Mouse (Mus musculus): ENCODE results near the gene Ppp4r1. TPM values are rescaled to one million over a fixed set of nuclear protein-coding genes. Genes with fewer than 3 reads are reported as not detected.

Ppp4r1 gene
- polyA plus RNA-seq, 1 experiment from 2014 or later, result 30.9 TPM

DNA sequence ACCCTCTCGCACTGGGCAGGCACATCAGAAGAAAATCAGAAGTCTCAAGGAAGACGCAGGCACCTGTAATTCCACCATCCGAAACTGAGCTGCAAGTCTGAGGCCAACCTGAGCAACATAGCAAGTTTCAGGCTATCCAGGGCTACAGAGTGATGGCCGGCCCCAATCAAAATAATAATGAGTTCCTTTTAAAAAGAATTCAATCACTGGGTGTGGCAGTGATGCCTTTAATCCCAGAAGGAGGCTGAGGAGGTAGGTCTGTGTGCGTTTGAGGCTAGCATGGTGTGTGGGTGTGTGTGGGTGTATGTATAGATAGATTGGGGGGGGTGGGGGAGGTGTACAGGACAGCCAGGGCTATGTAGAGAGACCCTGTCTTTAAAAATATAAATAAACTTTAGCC lies 85.6 kb downstream of the Ppp4r1 start:
- WGBS, result 88% methylated on average over 5 of the region's 5 CpGs

DNA sequence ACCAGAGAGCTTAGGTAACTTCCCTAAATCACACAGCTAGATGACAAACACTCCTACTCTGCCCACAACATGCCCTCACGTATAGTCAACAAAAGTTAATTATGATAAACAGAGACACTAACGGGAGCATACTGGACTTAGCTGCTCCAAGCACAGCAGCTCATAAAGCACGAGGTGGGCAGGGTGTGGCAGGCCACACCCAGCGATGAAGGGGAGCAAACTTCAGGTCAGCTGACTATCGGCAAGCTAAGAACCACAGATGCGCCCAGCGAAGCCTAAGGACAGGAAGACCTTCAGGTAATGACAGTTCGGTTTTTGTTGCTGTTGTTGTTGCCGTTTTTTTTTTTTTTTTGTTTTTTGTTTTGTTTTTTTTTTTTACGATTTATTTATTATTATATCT lies 87.3 kb downstream of the Ppp4r1 start:
- 85% methylated on average over 10 of the region's 10 CpGs for WGBS
- no peaks in the 10 kb centered on the region for H3K27me3 ChIP-seq (ENCODE audit: control insufficient read depth, insufficient read depth, low read length)
- H3K9me3 ChIP-seq (replicated peaks; ENCODE audit: control insufficient read depth, low read length), result no peaks in the 10 kb centered on the region

More for the DNA sequence above, 85.6 kb downstream of the Ppp4r1 start:
- no peak overlapping the region for H3K4me2 ChIP-seq (ENCODE audit: low read depth, low read length)
- H3K27ac ChIP-seq (ENCODE audit: low read length), result no peak overlapping the region
- H3K4me3 ChIP-seq (replicated peaks; ENCODE audit: low read length), result no peak overlapping the region
- H3K27me3 ChIP-seq (ENCODE audit: control insufficient read depth, insufficient read depth, low read length), result no peaks in the 10 kb centered on the region
- no peak for ATAC-seq (ENCODE audit: insufficient read depth, low FRiP score)
- H3K9ac ChIP-seq (ENCODE audit: low read length), result no peak overlapping the region
- H3K9me3 ChIP-seq (replicated peaks; ENCODE audit: control insufficient read depth, low read length), result no peaks in the 10 kb centered on the region
- no peaks in the 10 kb centered on the region for H3K36me3 ChIP-seq (ENCODE audit: control insufficient read depth, insufficient read depth, low read length)
- H3K4me1 ChIP-seq (ENCODE audit: control insufficient read depth, insufficient read depth, low read length), result peaks cover 16% of the 10 kb centered on the region

DNA sequence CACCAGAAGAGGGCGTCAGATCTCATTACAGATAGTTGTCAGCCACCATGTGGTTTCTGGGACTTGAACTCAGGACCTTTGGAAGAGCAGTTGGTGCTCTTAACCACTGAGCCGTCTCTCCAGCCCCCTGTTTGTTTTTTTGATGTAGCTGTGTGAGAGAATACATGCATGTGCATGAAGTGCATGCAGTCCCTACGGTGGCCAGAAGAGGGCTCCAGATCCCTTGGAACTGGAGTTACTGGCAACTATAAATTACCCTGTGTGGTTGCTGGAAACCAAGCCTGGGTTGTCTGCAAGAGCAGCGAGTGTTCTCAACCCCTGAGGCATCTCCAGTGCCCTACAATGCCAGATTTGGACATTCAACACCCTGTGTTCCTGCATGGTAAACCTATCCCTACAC lies 87.8 kb downstream of the Ppp4r1 start:
- no peaks in the 10 kb centered on the region for H3K36me3 ChIP-seq (ENCODE audit: control insufficient read depth, insufficient read depth, low read length)
- no peak overlapping the region for H3K27ac ChIP-seq (ENCODE audit: low read length)
- peaks cover 13% of the 10 kb centered on the region for H3K4me1 ChIP-seq (ENCODE audit: control insufficient read depth, insufficient read depth, low read length)
- H3K9me3 ChIP-seq (replicated peaks; ENCODE audit: control insufficient read depth, low read length), result no peaks in the 10 kb centered on the region
- no peak overlapping the region for H3K9ac ChIP-seq (ENCODE audit: low read length)
- H3K4me2 ChIP-seq (ENCODE audit: low read depth, low read length), result no peak overlapping the region
- H3K27me3 ChIP-seq (ENCODE audit: control insufficient read depth, insufficient read depth, low read length), result no peaks in the 10 kb centered on the region
- WGBS, result 39% methylated on average over 4 of the region's 4 CpGs
- no peak overlapping the region for H3K4me3 ChIP-seq (replicated peaks; ENCODE audit: low read length)
- no peak for ATAC-seq (ENCODE audit: insufficient read depth, low FRiP score)

More for the DNA sequence above, 87.3 kb downstream of the Ppp4r1 start:
- Histone ChIP-seq H3K4me2 (ENCODE audit: low read depth, low read length) (no peak overlapping the region), H3K36me3 (ENCODE audit: control insufficient read depth, insufficient read depth, low read length) (no peaks in the 10 kb centered on the region), H3K4me1 (ENCODE audit: control insufficient read depth, insufficient read depth, low read length) (peaks cover 16% of the 10 kb centered on the region), H3K27ac (ENCODE audit: low read length) (no peak overlapping the region), H3K4me3 (replicated peaks; ENCODE audit: low read length) (no peak overlapping the region), H3K9ac (ENCODE audit: low read length) (no peak overlapping the region)
- ATAC-seq (ENCODE audit: insufficient read depth, low FRiP score), result no peak

DNA sequence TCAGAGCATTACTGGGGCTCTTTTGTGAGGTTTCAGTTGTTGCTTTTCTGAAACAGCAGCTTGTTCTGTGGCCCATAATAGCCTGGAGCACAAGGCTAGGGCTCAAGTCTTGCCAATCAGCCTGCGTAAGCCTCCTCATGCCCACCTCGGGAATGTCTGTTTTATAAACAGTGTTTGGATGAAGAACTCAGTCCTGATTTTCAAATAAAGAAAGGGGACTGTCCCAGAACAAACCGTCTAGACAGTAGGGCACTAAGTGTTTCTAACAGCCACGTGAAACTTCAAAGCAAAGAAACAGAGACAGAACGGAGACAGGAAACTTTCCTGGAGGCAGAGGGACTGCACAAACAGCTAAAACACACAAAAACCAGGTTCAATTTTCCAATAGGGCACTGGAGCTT lies 89.3 kb downstream of the Ppp4r1 start:
- WGBS, result 31% methylated on average over 5 of the region's 5 CpGs
- H3K4me2 ChIP-seq (ENCODE audit: low read depth, low read length), result no peak overlapping the region

DNA sequence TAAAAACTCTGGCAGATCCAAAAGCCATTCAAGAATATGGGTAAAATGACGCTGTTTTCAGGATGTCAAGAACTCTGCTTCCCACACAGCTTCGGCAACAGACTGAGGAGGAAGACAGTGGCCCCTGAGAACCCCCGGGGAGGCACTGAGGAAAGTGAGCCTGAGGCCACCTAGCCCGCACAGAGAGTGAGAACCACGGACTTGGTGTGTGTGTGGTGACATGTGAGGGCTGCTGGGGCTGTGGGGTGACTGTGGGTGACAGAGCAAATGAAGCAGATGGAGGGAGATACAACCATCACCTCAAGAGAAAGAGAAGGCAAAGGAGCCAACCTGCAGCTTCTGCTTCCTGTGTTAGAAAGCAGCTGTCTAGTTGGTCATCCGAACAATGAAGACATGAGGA lies 89.7 kb downstream of the Ppp4r1 start:
- Histone ChIP-seq H3K9me3 (replicated peaks; ENCODE audit: control insufficient read depth, low read length) (no peaks in the 10 kb centered on the region), H3K36me3 (ENCODE audit: control insufficient read depth, insufficient read depth, low read length) (no peaks in the 10 kb centered on the region), H3K4me1 (ENCODE audit: control insufficient read depth, insufficient read depth, low read length) (peaks cover 12% of the 10 kb centered on the region), H3K27ac (ENCODE audit: low read length) (no peak overlapping the region), H3K9ac (ENCODE audit: low read length) (no peak overlapping the region; the same call in 1 of the 2 replicates), H3K4me2 (ENCODE audit: low read depth, low read length) (no peak overlapping the region), H3K27me3 (ENCODE audit: control insufficient read depth, insufficient read depth, low read length) (no peaks in the 10 kb centered on the region), H3K4me3 (replicated peaks; ENCODE audit: low read length) (no peak overlapping the region)
- no peak for ATAC-seq (ENCODE audit: insufficient read depth, low FRiP score)
- WGBS, result 57% methylated on average over 6 of the region's 6 CpGs

More for the DNA sequence above, 89.3 kb downstream of the Ppp4r1 start:
- Histone ChIP-seq H3K27me3 (ENCODE audit: control insufficient read depth, insufficient read depth, low read length) (no peaks in the 10 kb centered on the region), H3K4me1 (ENCODE audit: control insufficient read depth, insufficient read depth, low read length) (peaks cover 12% of the 10 kb centered on the region), H3K36me3 (ENCODE audit: control insufficient read depth, insufficient read depth, low read length) (no peaks in the 10 kb centered on the region), H3K9me3 (replicated peaks; ENCODE audit: control insufficient read depth, low read length) (no peaks in the 10 kb centered on the region), H3K9ac (ENCODE audit: low read length) (no peak overlapping the region), H3K27ac (ENCODE audit: low read length) (0 out of 2 replicates have a peak overlapping the region, but pooled peaks have one; percentile 1), H3K4me3 (replicated peaks; ENCODE audit: low read length) (no peak overlapping the region)
- no peak for ATAC-seq (ENCODE audit: insufficient read depth, low FRiP score)

DNA sequence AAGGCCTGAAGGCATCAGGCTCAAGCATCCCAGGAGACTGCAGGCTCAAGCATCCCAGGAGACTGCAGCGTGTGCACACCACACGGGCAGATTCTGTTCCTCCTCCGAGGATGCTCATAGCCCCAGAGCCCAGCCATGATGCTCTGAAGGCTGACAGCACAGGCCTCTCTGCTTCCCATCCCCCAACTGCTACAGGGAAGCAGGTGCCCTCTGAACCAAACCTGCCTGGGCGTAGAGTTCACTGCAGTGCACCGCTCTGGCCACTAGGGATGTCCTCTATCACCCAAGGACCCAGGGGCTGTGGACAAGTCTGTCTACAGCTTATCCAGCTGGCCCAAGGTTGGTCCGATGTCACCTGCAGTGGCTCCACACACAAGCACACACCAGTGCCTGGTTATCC lies 90.3 kb downstream of the Ppp4r1 start:
- Histone ChIP-seq H3K4me3 (replicated peaks; ENCODE audit: low read length) (no peak overlapping the region), H3K9me3 (replicated peaks; ENCODE audit: control insufficient read depth, low read length) (no peaks in the 10 kb centered on the region), H3K9ac (ENCODE audit: low read length) (no peak overlapping the region; the same call in 1 of the 2 replicates), H3K36me3 (ENCODE audit: control insufficient read depth, insufficient read depth, low read length) (no peaks in the 10 kb centered on the region; the same call in 1 of the 2 replicates), H3K27me3 (ENCODE audit: control insufficient read depth, insufficient read depth, low read length) (no peaks in the 10 kb centered on the region), H3K4me1 (ENCODE audit: control insufficient read depth, insufficient read depth, low read length) (peaks cover 12% of the 10 kb centered on the region), H3K27ac (ENCODE audit: low read length) (no peak overlapping the region), H3K4me2 (ENCODE audit: low read depth, low read length) (no peak overlapping the region)
- ATAC-seq (ENCODE audit: insufficient read depth, low FRiP score), result peak; percentile 45; the same call in 1 of the 2 replicates
- WGBS, result 50% methylated on average over 6 of the region's 6 CpGs

DNA sequence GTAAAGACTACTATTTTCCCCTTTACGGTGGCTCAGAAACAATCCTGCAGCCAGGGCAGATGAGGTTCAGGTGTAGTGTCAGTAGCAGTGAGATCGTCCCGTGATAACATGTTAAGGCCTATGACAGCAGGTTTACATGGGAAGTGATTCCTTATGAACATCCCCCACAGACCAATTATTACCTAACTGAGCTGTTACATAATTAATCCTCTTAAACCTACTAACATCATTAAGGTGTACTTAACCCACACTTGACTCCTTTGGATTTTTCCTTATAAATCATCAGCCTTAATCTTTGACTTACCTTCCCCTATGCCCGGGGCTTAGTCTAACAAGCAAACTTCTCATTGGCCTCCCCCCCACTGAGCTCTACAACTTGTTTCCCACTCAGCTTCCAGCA lies 90.8 kb downstream of the Ppp4r1 start:
- WGBS, result 73% methylated on average over 4 of the region's 4 CpGs
- Histone ChIP-seq H3K27ac (ENCODE audit: low read length) (no peak overlapping the region), H3K9ac (ENCODE audit: low read length) (no peak overlapping the region), H3K9me3 (replicated peaks; ENCODE audit: control insufficient read depth, low read length) (no peaks in the 10 kb centered on the region), H3K4me1 (ENCODE audit: control insufficient read depth, insufficient read depth, low read length) (peaks cover 12% of the 10 kb centered on the region), H3K36me3 (ENCODE audit: control insufficient read depth, insufficient read depth, low read length) (no peaks in the 10 kb centered on the region; the same call in 1 of the 2 replicates), H3K4me3 (replicated peaks; ENCODE audit: low read length) (no peak overlapping the region), H3K4me2 (ENCODE audit: low read depth, low read length) (no peak overlapping the region), H3K27me3 (ENCODE audit: control insufficient read depth, insufficient read depth, low read length) (no peaks in the 10 kb centered on the region)
- ATAC-seq (ENCODE audit: insufficient read depth, low FRiP score), result no peak

DNA sequence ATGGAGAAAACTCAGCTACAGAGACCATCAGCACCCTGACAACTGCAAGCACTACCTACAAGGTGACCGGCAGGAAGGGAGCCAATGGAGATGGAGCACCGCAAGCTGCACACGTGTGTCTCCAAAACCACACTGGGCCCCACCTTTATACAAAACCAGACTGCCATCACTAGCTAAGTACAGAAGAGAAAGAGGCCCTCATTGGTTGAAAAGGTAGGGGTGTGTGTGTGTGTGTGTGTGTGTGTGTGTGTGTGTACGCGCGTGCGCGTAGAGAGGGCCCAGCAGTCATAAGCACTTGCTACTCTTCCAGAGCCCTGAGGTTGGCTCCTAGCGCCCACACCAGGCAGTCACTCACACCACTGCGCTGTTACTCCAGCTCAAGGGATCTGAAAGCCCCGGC lies 91.5 kb downstream of the Ppp4r1 start:
- H3K4me2 ChIP-seq (ENCODE audit: low read depth, low read length), result no peak overlapping the region
- H3K27ac ChIP-seq (ENCODE audit: low read length), result no peak overlapping the region
- no peak overlapping the region for H3K4me3 ChIP-seq (replicated peaks; ENCODE audit: low read length)
- no peak for ATAC-seq (ENCODE audit: insufficient read depth, low FRiP score)
- no peaks in the 10 kb centered on the region; the same call in 1 of the 2 replicates for H3K36me3 ChIP-seq (ENCODE audit: control insufficient read depth, insufficient read depth, low read length)
- H3K27me3 ChIP-seq (ENCODE audit: control insufficient read depth, insufficient read depth, low read length), result no peaks in the 10 kb centered on the region
- no peak overlapping the region for H3K9ac ChIP-seq (ENCODE audit: low read length)
- H3K9me3 ChIP-seq (replicated peaks; ENCODE audit: control insufficient read depth, low read length), result no peaks in the 10 kb centered on the region
- peaks cover 12% of the 10 kb centered on the region for H3K4me1 ChIP-seq (ENCODE audit: control insufficient read depth, insufficient read depth, low read length)
- 90% methylated on average over 11 of the region's 11 CpGs for WGBS

DNA sequence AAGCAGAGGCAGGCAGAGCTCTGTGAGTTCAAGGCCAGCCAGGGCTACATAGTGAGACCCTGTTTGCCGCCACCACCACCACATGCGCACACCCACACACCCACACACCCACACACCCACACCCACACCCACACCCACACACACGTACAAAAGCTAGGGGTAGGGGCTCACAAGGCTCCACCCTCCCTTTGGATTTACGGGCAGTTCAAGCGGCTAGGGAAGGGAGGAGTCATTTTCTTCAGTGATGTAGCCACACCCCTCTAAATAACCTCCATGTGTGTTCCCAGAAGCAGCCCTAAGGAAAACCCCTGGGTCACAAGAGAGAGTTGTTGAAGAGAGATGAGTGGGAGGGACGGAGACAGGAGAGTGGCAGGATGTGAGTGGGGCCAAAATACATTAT lies 94.7 kb downstream of the Ppp4r1 start:
- no peak overlapping the region for H3K27ac ChIP-seq (ENCODE audit: low read length)
- ATAC-seq (ENCODE audit: insufficient read depth, low FRiP score), result peak; percentile 49; the same call in 1 of the 2 replicates
- no peaks in the 10 kb centered on the region for H3K27me3 ChIP-seq (ENCODE audit: control insufficient read depth, insufficient read depth, low read length)
- no peaks in the 10 kb centered on the region; the same call in 1 of the 2 replicates for H3K36me3 ChIP-seq (ENCODE audit: control insufficient read depth, insufficient read depth, low read length)
- H3K9ac ChIP-seq (ENCODE audit: low read length), result no peak overlapping the region
- no peaks in the 10 kb centered on the region for H3K9me3 ChIP-seq (replicated peaks; ENCODE audit: control insufficient read depth, low read length)
- H3K4me1 ChIP-seq (ENCODE audit: control insufficient read depth, insufficient read depth, low read length), result peaks cover 9% of the 10 kb centered on the region
- H3K4me2 ChIP-seq (ENCODE audit: low read depth, low read length), result no peak overlapping the region
- WGBS, result 61% methylated on average over 6 of the region's 6 CpGs
- H3K4me3 ChIP-seq (replicated peaks; ENCODE audit: low read length), result no peak overlapping the region

Measured in stomach, embryonic 16.5 days (tissue).